Mouse (Mus musculus): ENCODE data around the gene Gpr107.

DNA sequence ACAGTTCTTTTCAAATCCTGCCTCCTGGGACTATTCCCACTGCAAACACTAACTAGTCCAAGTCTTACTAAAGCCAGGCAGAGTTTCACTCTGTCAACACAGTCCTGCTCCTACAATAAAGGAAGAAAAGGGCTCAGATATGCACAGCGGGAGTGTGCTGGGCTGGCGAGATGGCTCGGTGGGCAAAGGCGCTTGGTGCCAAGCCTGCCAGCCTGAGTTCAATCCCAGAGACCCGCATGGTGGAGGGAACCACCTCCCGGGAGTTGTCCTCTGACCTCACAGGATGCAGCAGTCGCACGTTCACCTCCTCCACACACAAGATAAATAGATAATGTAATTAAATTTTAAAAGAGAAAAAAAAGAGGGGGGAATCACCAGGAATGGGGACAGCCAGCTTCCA is 48.8 kb upstream of the Gpr107 start:
- TF ChIP-seq EP300 (IDR thresholded peaks at IDR 0.05; ENCODE audit: low read depth) (no peak), CTCF (IDR thresholded peaks at IDR 0.05; ENCODE audit: low read depth) (no peak)

All from liver, postnatal 0 days (tissue).